In the genomic region with DNA sequence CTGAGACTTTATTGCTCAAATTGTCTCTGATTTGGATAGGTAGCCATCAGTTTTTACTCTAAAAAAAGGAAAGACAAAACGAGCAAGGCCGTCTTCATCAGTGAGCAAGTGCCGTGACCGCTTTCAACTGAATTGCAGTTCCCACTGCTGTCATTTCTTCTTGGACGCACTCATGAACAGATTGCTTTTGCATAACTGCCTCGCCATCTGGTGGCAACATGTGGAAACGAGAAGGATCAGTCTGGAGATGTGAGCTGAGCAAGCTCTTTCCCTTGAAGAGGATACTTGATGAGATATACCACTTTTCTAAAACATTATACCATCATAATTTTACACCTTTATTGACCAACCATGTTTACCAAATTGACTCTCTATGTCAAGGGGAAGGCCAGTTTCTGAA, we compare ENCODE assay signal across 8 mouse cellular contexts.
DNase-seq lines count a peak whose midpoint lies in the region; ATAC-seq and TF ChIP-seq lines count a peak whose summit lies in the region.

No protein-coding gene starts in this region.

- WGBS in cerebellum, adult 2 months = 2% methylated on average over 7 of the region's 7 CpGs

- no peak overlapping the region for H3K4me3 ChIP-seq in cerebellum, adult 2 months (replicated peaks; ENCODE audit: insufficient read depth, low read depth, low read length)

- peak; percentile 97 for TF ChIP-seq CTCF in Patski (IDR thresholded peaks at IDR 0.05)
- TF ChIP-seq CTCF in cerebellum, adult 2 months (IDR thresholded peaks at IDR 0.05; ENCODE audit: borderline replicate concordance, insufficient read depth, low read depth, low read length) = peak; percentile 97

- no peaks in the 10 kb centered on the region for H3K4me1 ChIP-seq in cerebellum, adult 2 months (ENCODE audit: control insufficient read depth, insufficient read depth, low read length)

- H3K27me3 ChIP-seq in Patski = no peaks in the 10 kb centered on the region
- no peaks in the 10 kb centered on the region for H3K27me3 ChIP-seq in cerebellum, adult 2 months (ENCODE audit: control insufficient read depth, insufficient read depth, low read length)

- H3K27ac ChIP-seq in cerebellum, adult 2 months (ENCODE audit: insufficient read depth, low read length) = no peak overlapping the region

- in situ Hi-C loops in Patski (cut with MboI; ENCODE audit: low pct_unique_long_range_greater_than_20kb) = no loop called here

- peak; percentile 98 for ATAC-seq in Patski
- peak; percentile 99 for ATAC-seq in frontal cortex, adult (ENCODE audit: low TSS enrichment)
- peak; percentile 85 for ATAC-seq in inflammation-experienced regulatory T-cells, adult 6 months
- peak; percentile 97 for ATAC-seq in megakaryocyte-erythroid progenitor cell, adult 5-6 weeks (replicated peaks; ENCODE audit: low FRiP score, low TSS enrichment, poor library complexity, severe bottlenecking)

- no peak for TF ChIP-seq POLR2A in cerebellum, adult 2 months (IDR thresholded peaks at IDR 0.05; ENCODE audit: borderline replicate concordance, insufficient read depth, low read length)

- peak; percentile 56 for DNase-seq in Patski (ENCODE audit: low read depth, low spot score)
- peak; percentile 69 to 72 for DNase-seq in cerebellum, adult 2 months
- peak; percentile 46 to 64 for DNase-seq in left cerebral cortex, adult 8-10 months (ENCODE audit: low spot score in 2 of 2)
- DNase-seq in right cerebral cortex, postnatal 14 days = peak; percentile 78
- DNase-seq in urinary bladder, postnatal 4 days (ENCODE audit: low spot score in 2 of 2) = peak; percentile 27 to 69

- POLR2A ChIA-PET in Patski (lab: Charles Lee) = interaction anchor here (0.9 to 1.1 kb wide), 2 partner anchors 47 to 308 kb away, joined by 3 read pairs; a partner anchor contains a TSS

- CTCF ChIA-PET in Patski (lab: Charles Lee) = interaction anchor here (0.6 to 4.3 kb wide), 26 partner anchors 10 to 327 kb away, joined by 3 to 41 read pairs (median 4); a partner anchor contains a TSS
